Mouse (Mus musculus): ENCODE results near the gene Bhlha15. TPM values are rescaled to one million over a fixed set of nuclear protein-coding genes. Genes with fewer than 3 reads are reported as not detected.

Bhlha15 gene
- polyA plus RNA-seq, 1 experiment from 2014 or later, result 0.48 TPM

DNA sequence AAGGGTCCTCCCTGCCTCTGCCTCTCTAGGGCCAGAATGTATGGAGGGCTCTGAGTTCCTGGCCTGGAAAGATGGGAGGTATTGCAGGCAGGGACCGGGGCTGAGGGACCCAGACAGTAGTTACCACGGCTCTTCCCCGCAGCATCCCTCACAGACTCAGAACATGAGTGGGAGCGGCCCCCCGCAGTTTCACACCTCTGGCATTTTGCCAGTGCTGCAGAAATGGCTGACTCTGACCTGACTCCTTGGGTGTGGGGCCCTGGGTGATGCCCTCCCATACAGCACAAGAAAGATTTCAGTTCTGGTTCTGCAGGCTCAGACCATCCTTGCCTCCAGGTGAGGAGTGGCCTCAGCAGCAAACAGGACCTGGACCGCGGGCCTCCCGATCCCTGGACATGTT lies 5.5 kb downstream of the Bhlha15 start:
- no peak overlapping the region for H3K9ac ChIP-seq
- 0 out of 2 replicates have a peak, but pooled peaks cover 2% of the 10 kb centered on the region for H3K27me3 ChIP-seq
- H3K4me3 ChIP-seq (replicated peaks), result no peak overlapping the region
- no peak for ATAC-seq (replicated peaks; ENCODE audit: low FRiP score)
- H3K36me3 ChIP-seq, result 0 out of 2 replicates have a peak, but pooled peaks cover 7% of the 10 kb centered on the region
- WGBS, result 82% methylated on average over 8 of the region's 8 CpGs
- no peak overlapping the region for H3K27ac ChIP-seq
- H3K4me2 ChIP-seq, result no peak overlapping the region
- H3K4me1 ChIP-seq, result peaks cover 7% of the 10 kb centered on the region
- H3K9me3 ChIP-seq (replicated peaks), result no peaks in the 10 kb centered on the region

DNA sequence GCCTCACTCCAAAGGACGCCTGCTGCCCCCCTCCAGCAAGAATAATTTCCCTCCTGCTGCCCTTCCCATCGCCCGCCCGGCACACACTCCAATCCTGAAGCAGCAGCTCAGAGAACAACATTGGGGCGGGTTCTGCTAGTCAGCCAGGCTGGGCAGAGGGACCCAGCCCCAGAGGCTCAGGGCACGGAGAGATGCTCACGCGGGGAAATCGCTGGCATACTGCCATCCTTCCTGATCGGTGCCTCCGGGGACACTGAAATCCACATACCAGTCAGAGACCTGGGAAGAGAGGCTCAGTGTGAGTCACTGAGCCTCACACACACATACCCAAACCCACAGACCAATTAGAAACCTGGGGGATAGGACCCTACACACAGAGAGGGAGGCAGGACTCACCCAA lies 10.5 kb downstream of the Bhlha15 start:
- Histone ChIP-seq H3K36me3 (peaks cover 44% of the 10 kb centered on the region), H3K27ac (no peak overlapping the region), H3K4me1 (no peaks in the 10 kb centered on the region), H3K4me3 (replicated peaks) (no peak overlapping the region), H3K9ac (no peak overlapping the region), H3K9me3 (replicated peaks) (no peaks in the 10 kb centered on the region; the same call in 1 of the 2 replicates), H3K4me2 (no peak overlapping the region), H3K27me3 (no peaks in the 10 kb centered on the region)
- no peak for ATAC-seq (replicated peaks; ENCODE audit: low FRiP score)
- WGBS, result 86% methylated on average over 11 of the region's 11 CpGs

DNA sequence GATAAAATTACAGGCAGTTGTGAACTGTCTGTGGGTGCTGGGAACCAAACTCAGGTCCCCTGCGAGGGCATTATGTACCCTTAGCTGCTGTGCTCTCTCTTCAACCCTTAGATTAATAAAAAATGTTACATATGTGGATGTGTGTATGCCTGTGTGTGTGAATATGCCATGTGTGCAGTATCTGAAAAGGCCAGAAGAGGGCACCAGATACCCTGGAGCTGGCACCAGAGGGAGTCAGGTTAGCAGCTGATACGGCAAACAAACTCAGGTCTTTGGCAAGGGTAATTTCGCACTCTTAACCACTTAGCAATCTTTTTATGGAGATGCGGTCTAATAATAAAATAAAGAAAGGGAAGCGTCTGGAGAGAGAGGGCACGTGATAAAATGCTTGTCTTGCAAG lies 12.3 kb downstream of the Bhlha15 start:
- 96% methylated on average over 6 of the region's 6 CpGs for WGBS

DNA sequence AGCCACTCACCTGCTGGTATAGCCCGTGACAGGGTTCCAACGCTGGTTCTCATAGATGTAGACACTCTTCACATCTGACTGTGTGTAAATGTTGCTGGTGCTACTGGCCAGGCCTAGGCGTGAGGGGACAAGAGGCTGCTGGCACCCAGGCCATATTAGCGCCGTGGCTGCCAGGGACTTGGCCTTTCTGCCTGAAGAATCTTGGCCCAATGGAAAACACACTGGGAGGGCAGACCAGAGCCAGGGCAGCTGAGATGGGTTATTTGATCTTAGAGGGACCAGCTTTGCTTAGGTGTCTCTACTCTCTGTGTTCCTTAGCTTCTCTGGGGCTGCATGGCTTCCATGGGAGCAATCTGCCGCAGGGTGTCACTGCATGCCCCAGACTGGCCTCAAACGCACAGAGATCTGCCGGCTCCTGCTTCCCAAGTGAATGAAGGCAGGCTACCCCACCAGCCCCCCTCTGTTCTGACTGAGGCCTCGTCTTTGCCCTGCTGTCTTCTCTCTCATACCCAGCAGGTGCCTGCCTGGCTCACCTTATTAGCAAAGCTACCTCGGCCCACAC lies 13.4 kb downstream of the Bhlha15 start:
- no peak overlapping the region for H3K9ac ChIP-seq
- H3K4me3 ChIP-seq (replicated peaks), result no peak overlapping the region
- H3K4me2 ChIP-seq, result no peak overlapping the region
- H3K9me3 ChIP-seq (replicated peaks), result no peaks in the 10 kb centered on the region; the same call in 1 of the 2 replicates
- no peaks in the 10 kb centered on the region for H3K4me1 ChIP-seq
- H3K36me3 ChIP-seq, result peaks cover 61% of the 10 kb centered on the region
- no peak for ATAC-seq (replicated peaks; ENCODE audit: low FRiP score)
- no peaks in the 10 kb centered on the region for H3K27me3 ChIP-seq
- 94% methylated on average over 10 of the region's 10 CpGs for WGBS
- no peak overlapping the region for H3K27ac ChIP-seq

More for the DNA sequence above, 12.3 kb downstream of the Bhlha15 start:
- Histone ChIP-seq H3K27me3 (no peaks in the 10 kb centered on the region), H3K9ac (no peak overlapping the region), H3K4me1 (no peaks in the 10 kb centered on the region), H3K27ac (no peak overlapping the region), H3K36me3 (peaks cover 58% of the 10 kb centered on the region), H3K4me3 (replicated peaks) (no peak overlapping the region), H3K9me3 (replicated peaks) (no peaks in the 10 kb centered on the region; the same call in 1 of the 2 replicates), H3K4me2 (no peak overlapping the region)
- no peak for ATAC-seq (replicated peaks; ENCODE audit: low FRiP score)

DNA sequence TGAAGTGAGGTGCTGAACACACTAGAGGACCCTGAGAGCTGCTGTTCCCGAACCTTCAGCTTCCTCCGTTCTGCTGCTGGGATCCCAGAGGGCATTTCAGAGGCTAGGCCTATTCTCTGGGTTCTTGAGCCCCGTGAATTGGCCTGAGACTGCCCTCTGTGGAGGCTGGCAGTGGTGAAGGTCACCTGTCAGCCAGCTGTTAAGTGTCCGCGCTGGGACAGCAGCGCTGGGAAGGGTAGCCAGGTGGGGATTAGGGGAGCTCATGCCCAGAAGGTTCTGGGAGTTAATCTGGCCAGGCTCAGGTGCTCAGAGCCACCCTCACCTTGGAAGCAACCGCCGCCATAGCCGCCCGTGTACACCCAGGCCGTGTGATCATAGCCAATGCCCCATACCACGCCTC lies 14.2 kb downstream of the Bhlha15 start:
- Histone ChIP-seq H3K9me3 (replicated peaks) (no peaks in the 10 kb centered on the region; the same call in 1 of the 2 replicates), H3K4me3 (replicated peaks) (no peak overlapping the region), H3K27me3 (no peaks in the 10 kb centered on the region), H3K27ac (no peak overlapping the region), H3K36me3 (peaks cover 64% of the 10 kb centered on the region), H3K4me2 (no peak overlapping the region), H3K9ac (no peak overlapping the region), H3K4me1 (no peaks in the 10 kb centered on the region)
- WGBS, result 90% methylated on average over 12 of the region's 12 CpGs
- no peak for ATAC-seq (replicated peaks; ENCODE audit: low FRiP score)

DNA sequence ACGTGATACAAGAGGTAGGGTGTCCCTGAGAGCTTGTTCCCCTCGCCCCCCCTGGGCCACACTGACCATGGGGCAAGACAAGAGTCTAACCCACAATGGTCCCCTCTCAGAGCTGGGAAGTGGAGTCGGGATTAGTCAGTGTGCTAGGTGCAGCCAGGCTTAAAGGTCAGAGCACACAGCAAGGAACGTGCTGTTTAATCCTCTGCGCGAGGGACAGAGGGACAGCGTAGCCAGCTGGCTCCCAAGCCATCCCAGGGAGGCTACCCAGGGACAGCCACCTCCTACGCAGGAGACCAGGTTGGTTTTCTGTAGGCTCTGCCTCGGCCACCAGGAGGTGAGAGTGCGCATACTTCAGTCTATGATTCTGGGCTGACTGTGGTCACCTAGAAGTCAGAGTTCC lies 14.8 kb downstream of the Bhlha15 start:
- Histone ChIP-seq H3K4me2 (no peak overlapping the region), H3K36me3 (peaks cover 70% of the 10 kb centered on the region), H3K4me3 (replicated peaks) (no peak overlapping the region), H3K27ac (no peak overlapping the region), H3K9ac (no peak overlapping the region), H3K9me3 (replicated peaks) (no peaks in the 10 kb centered on the region; the same call in 1 of the 2 replicates), H3K4me1 (no peaks in the 10 kb centered on the region), H3K27me3 (no peaks in the 10 kb centered on the region)
- ATAC-seq (replicated peaks; ENCODE audit: low FRiP score), result no peak
- 73% methylated on average over 10 of the region's 10 CpGs for WGBS

DNA sequence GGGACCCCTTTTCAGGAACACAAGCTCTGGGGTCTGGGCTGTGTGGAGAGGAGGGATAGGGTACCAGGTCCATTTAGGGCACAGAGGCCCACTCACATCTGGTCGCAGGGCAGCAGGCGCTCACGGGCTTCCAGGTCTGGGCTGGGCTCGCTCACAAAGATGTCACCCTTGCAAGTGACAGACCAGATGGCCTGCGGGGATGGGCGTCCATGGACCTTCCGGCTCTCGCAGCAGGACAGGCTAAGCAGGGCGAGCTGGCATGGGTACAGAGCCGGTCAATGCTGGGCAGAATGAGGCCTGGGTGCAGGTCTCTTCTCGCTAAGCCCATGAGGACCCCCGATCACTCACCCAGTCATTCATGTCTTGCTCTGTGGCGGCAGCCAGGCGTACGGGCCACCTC lies 16.0 kb downstream of the Bhlha15 start:
- WGBS, result 89% methylated on average over 15 of the region's 15 CpGs
- H3K9me3 ChIP-seq (replicated peaks), result no peaks in the 10 kb centered on the region; the same call in 1 of the 2 replicates
- H3K4me1 ChIP-seq, result no peaks in the 10 kb centered on the region
- no peak overlapping the region for H3K4me3 ChIP-seq (replicated peaks)
- no peak overlapping the region for H3K9ac ChIP-seq
- H3K4me2 ChIP-seq, result no peak overlapping the region
- H3K36me3 ChIP-seq, result peaks cover 81% of the 10 kb centered on the region
- ATAC-seq (replicated peaks; ENCODE audit: low FRiP score), result no peak
- H3K27me3 ChIP-seq, result no peaks in the 10 kb centered on the region
- no peak overlapping the region for H3K27ac ChIP-seq

DNA sequence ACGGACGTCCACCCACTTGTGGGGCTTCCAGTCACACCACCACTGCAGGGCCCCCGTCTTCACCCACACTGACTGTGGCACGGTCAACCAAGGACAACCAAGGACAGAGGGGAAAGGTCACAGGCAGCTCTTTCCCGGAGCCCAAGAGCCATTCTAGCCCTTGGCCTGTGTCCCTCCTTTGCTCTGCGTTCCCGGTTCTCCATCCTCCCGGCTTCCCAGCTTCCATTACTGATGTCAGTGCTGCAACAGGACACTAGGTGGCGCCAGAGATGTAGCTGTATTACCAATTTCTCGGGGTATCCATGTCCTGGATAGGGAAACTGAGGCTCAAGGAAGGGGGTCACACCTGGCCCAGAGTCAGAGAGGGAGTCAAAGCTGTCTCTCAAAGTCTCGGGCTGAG lies 17.4 kb downstream of the Bhlha15 start:
- WGBS, result 44% methylated on average over 11 of the region's 11 CpGs
- H3K9me3 ChIP-seq (replicated peaks), result no peaks in the 10 kb centered on the region; the same call in 1 of the 2 replicates

DNA sequence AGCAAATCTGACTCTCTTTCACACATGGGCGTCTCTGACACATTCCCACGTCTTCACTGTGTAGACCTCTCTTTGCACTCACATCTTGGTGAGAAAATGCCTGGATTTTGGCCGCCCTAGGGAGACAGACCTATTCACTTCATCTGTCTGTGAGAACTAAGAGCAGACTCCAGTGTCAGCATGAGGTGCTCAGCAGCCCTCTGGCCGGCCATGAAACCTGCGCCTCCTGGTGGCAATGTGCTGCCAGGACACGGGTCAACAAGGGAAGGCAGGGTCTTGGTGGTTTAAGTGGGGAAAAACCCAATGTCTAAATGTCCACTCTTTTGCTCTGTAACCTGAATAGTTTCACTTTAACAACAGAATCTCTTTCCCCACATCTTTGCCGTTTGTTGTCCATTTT lies 24.4 kb downstream of the Bhlha15 start:
- ATAC-seq (replicated peaks; ENCODE audit: low FRiP score), result no peak

More for the DNA sequence above, 17.4 kb downstream of the Bhlha15 start:
- no peaks in the 10 kb centered on the region for H3K27me3 ChIP-seq
- H3K4me1 ChIP-seq, result no peaks in the 10 kb centered on the region
- H3K4me3 ChIP-seq (replicated peaks), result no peak overlapping the region
- ATAC-seq (replicated peaks; ENCODE audit: low FRiP score), result no peak
- H3K36me3 ChIP-seq, result peaks cover 84% of the 10 kb centered on the region
- H3K9ac ChIP-seq, result no peak overlapping the region
- no peak overlapping the region for H3K4me2 ChIP-seq
- H3K27ac ChIP-seq, result no peak overlapping the region

DNA sequence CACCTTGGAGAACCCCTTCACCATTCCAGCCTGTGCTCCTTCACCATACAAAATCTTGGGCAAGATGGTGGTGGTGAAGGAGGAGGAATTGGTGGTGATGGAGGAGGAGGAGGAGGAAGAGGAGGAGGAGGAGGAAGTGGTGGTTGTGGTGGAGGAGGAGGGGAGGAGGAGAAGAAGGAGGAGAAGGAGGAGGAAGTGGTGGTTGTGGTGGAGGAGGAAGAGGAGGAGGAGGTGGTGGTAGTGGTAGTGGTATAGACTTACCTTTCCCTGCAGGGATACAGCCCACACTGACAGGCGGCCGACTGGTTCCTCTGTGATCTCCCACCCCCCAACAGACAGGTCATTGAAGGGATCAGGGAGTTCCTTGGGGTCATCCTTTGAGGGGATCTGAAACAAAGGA lies 25.9 kb downstream of the Bhlha15 start:
- Histone ChIP-seq H3K4me3 (replicated peaks) (no peak overlapping the region), H3K27me3 (no peaks in the 10 kb centered on the region), H3K27ac (no peak overlapping the region), H3K36me3 (peaks cover 45% of the 10 kb centered on the region), H3K4me1 (no peaks in the 10 kb centered on the region), H3K9me3 (replicated peaks) (no peaks in the 10 kb centered on the region), H3K9ac (no peak overlapping the region), H3K4me2 (no peak overlapping the region)
- ATAC-seq (replicated peaks; ENCODE audit: low FRiP score), result no peak
- 76% methylated on average over 2 of the region's 2 CpGs for WGBS

More for the DNA sequence above, 24.4 kb downstream of the Bhlha15 start:
- Histone ChIP-seq H3K9ac (no peak overlapping the region), H3K27me3 (no peaks in the 10 kb centered on the region), H3K27ac (no peak overlapping the region), H3K9me3 (replicated peaks) (no peaks in the 10 kb centered on the region), H3K4me2 (no peak overlapping the region), H3K36me3 (peaks cover 60% of the 10 kb centered on the region), H3K4me3 (replicated peaks) (no peak overlapping the region), H3K4me1 (no peaks in the 10 kb centered on the region)
- WGBS, result 35% methylated on average over 7 of the region's 7 CpGs

DNA sequence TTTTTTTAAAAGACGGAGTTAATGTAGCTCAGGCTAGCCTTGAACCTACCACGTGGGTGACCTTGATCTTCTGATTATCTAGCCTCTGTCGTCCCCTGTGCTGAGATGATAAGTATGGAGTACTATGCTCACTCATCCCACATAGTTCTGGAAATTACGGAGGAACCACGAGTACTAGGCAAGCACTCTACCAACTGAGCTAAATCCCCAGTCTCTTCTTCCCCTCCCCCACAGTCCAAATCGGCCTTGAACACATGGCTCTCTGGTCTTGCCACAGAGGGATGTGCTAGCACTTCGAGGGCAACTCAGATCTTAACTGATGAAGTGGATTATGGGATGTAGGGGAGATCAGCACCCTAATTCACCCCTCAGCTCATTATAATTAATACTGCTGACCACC lies 28.0 kb downstream of the Bhlha15 start:
- 91% methylated on average over 7 of the region's 7 CpGs for WGBS
- H3K4me2 ChIP-seq, result no peak overlapping the region
- no peak overlapping the region for H3K27ac ChIP-seq
- no peak for ATAC-seq (replicated peaks; ENCODE audit: low FRiP score)
- no peak overlapping the region for H3K4me3 ChIP-seq (replicated peaks)
- H3K36me3 ChIP-seq, result peaks cover 26% of the 10 kb centered on the region
- no peak overlapping the region for H3K9ac ChIP-seq
- H3K27me3 ChIP-seq, result no peaks in the 10 kb centered on the region
- no peaks in the 10 kb centered on the region for H3K9me3 ChIP-seq (replicated peaks)
- peaks cover 17% of the 10 kb centered on the region for H3K4me1 ChIP-seq

DNA sequence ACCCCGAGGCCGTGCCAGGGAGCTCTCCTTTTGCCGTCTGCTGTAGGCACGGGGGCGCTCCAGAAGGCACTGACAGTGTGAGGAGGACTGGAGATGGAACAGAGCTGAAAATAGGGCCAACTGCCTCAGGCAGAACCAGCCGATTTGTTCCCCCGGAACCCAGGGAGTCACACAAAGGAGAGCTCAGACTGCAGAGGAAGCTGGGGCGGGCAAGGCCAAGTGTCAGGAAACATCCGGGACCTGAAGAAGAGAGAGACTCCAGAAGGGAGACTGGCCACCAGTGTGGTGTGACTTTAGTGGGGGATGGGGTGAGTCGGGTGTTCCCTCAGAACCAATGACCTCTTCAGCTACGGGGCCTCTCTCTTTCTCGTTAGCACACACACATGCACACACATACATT lies 29.2 kb downstream of the Bhlha15 start:
- no peak for ATAC-seq (replicated peaks; ENCODE audit: low FRiP score)
- H3K4me2 ChIP-seq, result no peak overlapping the region
- H3K4me3 ChIP-seq (replicated peaks), result no peak overlapping the region
- peaks cover 16% of the 10 kb centered on the region for H3K36me3 ChIP-seq
- H3K9ac ChIP-seq, result no peak overlapping the region
- H3K9me3 ChIP-seq (replicated peaks), result no peaks in the 10 kb centered on the region
- H3K4me1 ChIP-seq, result peaks cover 21% of the 10 kb centered on the region
- no peak overlapping the region for H3K27ac ChIP-seq
- no peaks in the 10 kb centered on the region for H3K27me3 ChIP-seq
- 76% methylated on average over 12 of the region's 12 CpGs for WGBS

DNA sequence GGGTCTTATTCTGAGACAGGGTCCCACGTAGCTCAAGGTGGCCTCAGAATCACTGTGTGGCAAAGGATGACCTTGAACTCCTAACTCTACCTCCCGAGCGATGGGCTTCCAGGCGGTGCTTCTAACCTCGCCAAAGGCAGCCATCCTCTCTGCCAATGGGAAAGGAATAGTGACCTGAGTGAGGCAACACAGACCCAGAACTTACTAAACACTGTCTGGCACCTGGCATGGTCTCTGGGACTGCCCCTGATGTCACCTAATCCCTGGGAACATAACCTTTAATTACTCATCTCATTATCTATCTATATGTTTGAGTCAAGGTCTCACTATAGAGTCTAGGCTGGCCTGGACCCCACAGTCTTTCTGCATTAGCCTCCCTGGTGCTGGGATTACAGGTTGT lies 29.9 kb downstream of the Bhlha15 start:
- ATAC-seq (replicated peaks; ENCODE audit: low FRiP score), result no peak
- H3K27me3 ChIP-seq, result no peaks in the 10 kb centered on the region
- 95% methylated on average over 5 of the region's 5 CpGs for WGBS
- no peak overlapping the region for H3K4me2 ChIP-seq
- no peak overlapping the region for H3K9ac ChIP-seq
- H3K36me3 ChIP-seq, result peaks cover 10% of the 10 kb centered on the region
- peaks cover 24% of the 10 kb centered on the region for H3K4me1 ChIP-seq
- H3K27ac ChIP-seq, result no peak overlapping the region
- no peaks in the 10 kb centered on the region for H3K9me3 ChIP-seq (replicated peaks)
- no peak overlapping the region for H3K4me3 ChIP-seq (replicated peaks)

Measured in kidney, embryonic 15.5 days (tissue).